Mouse (Mus musculus) ES-CJ7 (cell line): ENCODE data around the gene Slc25a19.
A peak's percentile ranks its signal among the peaks of the same experiment; 100 is the strongest.
"Not testable (repeated sequence)": the region's sequence is repeated elsewhere in the genome, so short reads cannot be mapped to it uniquely, and the experiment has no call there.

Experiments used
- DNase-seq: peaks from one replicate; pipeline ENCODE4 v3.0.0; 2011; ENCODE audit warnings: low read depth, low spot score

The Slc25a19 gene

DNA sequence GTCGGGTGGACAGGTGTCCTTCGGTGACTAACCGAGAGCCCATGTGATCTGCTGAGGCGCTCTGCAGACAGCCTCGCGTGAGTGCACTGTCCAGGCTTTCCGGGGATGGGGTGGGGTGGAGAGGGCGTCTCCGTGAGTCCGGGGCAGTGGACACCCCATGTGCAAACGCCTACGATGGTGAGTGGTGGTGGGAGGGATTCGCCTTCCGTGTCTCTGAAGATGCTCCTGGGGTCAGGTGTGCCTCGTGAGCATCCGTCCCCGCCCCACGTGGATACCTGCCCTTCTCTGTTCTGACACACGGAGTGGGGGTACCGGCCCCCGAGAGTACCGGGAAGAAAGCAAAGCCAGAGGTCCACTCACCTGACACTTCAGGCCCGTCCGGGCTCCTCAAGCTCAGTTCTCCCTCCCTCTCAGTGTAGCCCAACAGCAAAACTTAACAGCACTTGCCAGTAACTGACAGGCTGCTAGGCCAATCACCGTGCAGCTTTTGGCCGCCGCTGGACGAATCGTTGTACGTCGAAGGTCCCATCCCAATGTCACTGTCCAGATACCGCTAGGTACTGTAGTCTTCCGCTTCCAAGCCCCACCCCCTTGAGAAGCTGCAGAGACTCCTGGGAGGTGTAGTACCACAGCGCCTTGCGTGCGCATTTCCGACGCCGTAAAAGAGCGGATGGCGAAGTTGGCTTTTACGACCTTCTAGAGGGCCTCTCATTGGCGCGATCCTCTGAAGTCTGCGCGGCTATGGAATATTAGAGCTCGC is at the start of gene Slc25a19:
TSS of gene Slc25a19 (minus strand) at position 591 of the 760 bp plus-strand sequence.
- DNase-seq = peak; percentile 100

DNA sequence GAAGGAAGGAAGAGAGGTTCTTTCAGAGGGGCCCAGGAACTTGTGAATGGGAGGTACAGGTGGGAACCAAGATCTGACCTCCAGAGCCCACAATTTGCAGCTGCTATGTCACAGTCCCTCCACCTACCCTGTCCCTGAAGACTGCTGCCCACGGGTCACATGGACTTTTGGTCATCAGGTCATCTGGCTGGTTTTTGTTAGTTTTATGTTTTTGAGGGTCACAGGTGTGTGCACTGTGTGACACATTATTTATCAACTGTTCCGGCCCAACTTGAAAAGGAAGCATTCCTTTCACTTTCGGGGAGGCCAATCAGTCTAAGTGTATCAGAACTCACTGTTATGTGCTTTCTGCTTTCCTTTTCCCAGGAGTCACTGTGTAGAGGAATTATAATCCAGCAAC is 49.4 kb upstream of the Slc25a19 start:
- DNase-seq = no peak

DNA sequence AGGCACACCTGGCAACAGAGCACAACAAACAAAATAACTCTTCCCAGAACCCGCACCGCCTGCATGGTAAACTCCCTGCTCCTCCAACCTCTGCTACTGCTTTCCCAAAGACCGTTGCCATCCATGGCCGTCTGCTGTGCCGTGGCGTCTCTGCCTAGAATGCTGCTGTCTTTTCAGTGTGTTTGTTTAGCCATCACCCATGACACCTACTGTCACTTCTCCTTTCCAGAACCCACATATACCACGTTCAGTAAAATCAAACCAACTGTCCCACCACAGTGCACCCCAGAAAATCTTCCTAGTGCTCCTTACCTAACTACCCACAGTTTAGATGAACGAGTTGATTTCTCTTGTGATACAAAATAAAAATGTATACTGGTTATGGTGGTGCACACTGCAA is 48.6 kb upstream of the Slc25a19 start:
- DNase-seq = no peak

DNA sequence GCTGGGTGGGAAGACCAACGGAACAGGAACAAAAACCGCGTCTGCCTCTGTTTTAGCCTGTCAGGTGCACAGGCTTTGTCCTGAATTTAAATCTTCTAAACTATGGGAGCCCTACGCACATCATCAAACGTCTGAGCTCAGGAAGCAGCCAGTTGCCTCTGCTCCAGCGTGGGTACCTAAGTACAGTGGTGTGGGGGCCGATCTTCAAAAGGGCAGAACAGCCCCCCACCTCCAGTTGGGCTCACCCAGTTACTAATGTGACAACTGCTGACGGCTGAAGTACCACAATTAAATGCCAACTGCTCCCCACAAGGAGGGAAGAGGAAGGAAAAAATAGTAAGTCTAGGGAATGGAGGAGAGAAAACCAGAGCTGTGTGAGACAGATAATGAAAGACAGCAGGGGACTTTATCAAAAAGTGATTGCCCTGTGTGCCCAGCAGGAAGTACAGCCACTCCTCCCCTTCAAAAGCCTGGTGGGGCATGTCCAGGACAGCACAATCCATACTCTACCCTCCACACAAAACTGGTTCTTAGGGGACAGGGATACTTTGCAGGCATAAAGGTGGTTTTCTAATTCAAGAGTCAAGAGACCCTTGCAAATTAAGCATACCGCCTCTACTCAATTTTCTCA is 46.3 kb upstream of the Slc25a19 start:
- no peak for DNase-seq

DNA sequence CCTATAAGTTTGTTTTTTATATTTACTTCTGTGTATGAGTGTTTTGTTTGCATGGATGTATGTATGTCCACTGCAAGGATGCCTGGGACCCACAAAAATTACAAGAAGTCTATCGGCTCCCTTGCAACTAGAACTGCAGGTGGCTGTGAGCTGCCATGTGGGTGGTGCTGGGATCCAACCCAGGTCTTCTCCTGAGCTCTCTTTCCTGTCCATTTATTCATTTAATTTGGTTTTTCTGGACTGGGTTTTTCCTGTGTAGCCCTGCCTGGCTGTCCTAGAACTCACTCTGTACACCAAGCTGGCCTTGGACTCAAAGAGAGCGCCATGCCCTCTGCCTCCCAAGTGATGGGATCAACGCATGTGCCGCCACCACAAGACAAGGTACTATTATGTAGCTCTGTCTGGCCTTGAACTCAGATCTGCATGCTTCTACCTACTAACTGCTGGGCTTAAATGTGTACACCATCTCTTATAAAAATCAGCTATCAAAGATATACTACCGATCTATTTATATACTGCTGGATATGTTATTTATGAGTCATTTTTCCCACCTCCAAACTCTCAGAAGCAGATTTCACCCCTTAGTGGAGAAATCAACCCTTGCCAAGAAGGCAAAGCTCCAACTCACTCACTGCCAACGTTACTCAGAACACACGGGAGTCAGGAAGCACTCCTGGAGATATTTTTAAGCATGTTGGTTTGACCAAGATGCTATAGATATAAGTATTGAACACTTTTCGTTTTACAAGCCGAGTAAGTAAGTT is 45.6 kb upstream of the Slc25a19 start:
- no peak for DNase-seq

DNA sequence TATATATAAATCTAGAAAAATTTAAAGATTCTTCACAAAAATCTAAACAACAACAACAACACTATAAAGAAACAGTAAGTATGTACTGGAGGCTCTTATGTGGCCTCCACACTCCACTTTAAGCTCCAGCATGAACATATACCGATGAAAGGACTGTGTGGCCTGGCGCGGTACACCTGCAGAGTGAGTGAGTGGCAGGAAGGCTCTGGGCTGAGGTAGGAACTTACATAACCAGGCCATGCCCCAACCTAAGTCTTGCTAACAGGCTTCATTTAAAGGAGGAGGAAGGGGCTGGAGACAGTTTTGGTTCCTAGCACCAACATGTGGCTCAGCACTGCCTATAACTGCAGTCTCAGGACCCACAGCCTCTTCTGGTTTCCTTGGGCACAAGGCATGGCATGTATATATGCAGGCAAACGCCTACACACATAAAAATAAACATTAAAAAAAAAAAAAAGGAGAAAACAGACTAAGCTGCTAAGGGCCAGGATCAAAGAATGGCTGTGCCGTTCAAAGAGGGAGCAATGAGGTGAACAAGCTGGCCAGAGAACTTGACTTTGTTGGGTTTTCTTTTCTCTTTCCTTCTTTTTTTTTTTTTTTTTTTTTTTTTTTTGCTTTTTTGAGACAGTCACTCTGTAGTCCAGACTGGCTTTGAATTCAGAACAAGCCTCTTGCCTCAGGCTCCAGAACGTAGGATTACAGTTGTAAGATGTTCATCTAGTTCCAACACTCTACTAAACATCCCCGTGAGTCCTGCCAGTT is 44.3 kb upstream of the Slc25a19 start:
- no peak for DNase-seq

DNA sequence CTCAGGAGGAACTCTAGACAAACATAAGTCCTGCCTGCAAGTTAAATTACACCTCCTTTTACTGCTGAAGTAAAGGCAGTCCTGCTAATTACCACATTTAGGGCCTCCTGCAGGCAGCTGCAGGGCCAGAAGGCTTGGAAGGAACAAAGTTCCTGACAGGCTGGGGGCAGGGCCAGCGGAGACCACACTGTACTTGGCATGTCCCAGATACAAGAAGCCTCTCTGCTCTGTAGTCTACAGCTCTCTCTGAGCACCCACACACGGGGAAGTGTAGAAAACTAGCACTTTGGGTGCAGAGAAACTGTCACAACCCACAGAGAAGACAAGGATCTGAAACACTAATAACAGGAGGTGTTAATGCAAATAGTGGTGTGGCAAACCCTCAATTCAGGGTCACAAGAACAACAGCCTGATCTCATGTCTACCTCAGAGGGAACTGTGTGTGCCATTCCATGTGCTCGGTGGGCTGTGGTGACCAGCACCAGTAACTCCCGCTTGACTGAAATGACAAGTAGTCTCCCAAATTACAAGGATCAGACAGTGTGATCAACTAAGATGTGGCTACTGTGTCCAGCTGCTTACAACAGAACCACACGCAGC is 42.5 kb upstream of the Slc25a19 start:
- no peak for DNase-seq

DNA sequence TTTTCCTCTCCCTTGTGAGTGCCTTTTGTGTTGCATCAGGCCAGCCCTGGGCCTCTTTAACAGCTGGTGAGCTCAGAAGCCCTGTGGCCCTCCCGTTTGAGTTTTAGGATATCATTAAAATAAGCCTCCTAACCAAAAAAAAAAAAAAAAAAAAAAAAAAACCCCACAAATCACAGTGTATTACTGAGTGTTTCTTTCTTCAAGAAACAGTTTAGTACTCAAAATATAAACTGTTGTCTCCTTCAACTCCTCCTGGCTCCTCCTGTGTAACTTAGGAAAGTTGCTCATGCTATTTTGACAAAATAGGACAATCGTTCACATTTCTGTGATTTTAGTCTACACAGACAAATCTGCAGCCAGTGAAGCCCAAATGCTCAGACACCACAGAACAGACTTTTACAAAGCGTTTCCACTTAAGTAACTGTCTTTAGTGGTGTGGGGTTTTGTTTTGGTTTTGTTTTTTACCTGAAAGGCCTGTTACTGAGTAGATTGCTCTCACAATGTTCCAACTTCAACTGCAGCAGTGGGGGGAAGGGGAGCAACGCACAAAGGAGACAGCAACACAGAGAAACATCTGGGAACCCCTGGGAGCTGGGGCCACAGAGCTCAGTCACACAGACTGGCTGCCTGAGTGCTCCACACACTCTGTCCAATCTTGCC is 35.7 kb upstream of the Slc25a19 start:
- DNase-seq = no peak

DNA sequence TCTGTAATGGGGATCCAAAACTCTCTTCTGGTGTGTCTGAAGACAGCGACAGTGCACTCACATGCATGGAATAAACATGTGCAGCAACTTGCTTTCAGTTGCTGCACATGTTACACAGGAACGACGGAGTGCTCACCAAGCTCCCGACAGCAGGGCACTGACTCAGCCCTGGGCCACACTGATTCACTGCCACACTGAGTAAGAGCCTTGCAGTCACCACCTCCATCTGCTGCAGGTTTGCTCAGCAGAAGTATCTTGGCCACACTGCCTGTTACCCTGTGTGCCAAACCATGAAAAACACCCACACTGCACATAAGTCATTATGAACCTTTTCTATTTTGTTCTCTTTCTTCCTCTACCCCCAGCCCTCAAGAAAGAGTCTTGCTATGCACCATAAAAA is 32.3 kb upstream of the Slc25a19 start:
- DNase-seq = no peak

DNA sequence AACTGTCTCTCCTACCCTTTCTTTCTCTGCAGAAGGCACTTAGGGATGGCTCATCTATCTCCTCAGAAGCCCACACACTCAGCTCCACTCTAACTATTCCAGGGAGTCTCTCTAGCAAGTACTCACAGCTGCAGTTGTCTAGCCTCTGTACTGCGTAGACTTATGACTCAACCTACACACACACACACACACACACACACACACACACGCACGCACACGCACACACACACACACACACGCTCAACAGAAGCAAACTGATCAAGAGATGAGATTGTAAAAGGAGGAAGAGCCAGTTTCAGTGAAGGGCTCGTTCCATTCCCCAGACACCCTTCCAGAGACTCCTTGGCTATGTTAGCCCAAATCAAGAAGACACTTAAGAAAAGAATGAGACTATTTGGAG is 30.4 kb upstream of the Slc25a19 start:
- DNase-seq = no peak

DNA sequence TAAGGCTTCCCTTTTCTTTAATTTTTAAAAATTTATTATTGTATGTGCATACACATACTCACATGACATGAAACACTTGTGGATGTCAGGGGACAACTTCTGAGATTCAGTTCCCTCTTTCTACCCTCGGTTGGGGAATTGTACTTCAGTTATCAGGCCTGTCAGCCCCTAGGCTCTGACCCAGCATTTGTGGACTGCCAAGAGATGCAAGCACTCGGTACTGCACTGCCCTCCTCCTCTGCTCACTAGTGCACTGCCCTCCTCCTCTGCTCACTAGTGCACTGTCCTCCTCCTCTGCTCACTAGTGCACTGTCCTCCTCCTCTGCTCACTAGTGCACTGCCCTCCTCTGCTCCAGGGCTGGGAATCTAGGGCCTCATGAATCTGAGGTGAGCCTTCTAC is 26.0 kb upstream of the Slc25a19 start:
- no peak for DNase-seq

DNA sequence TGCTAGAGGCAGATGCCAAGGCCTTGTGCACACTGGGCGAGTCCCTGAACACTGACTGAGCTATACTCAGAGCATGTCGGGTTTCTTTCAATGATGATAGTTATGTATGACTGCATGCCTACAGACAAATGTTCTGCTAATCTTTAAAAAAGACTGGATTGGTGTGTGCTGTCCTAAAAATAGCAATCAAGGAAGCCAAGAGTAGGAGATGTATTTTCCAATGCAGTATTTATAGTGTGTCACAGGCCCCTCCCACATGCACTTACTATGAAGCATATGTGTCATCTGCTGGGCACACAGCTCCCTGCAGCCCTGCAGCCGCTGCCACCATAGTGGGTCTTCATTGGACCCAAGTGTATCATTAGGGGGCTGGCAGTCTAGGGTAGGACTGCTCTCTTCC is 25.1 kb upstream of the Slc25a19 start:
- no peak for DNase-seq

DNA sequence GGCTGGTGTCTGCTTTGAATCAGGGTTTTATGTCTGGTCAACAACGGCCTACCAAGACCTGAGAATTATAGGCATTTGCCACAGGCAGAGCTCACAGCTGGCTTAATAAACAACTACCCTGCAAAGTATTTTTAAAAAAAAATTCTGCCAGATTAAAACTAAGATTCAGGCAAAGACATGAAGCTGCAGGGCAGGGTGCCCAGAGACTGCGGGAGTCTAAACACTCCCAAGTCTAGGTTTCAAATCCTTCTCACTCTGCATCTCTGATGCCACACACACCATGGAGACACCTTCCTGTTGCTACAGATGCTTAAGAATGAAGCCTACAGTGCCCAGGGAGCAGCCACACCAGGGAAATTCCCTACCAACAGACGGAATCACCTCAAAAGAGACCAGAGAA is 23.6 kb upstream of the Slc25a19 start:
- DNase-seq = no peak

DNA sequence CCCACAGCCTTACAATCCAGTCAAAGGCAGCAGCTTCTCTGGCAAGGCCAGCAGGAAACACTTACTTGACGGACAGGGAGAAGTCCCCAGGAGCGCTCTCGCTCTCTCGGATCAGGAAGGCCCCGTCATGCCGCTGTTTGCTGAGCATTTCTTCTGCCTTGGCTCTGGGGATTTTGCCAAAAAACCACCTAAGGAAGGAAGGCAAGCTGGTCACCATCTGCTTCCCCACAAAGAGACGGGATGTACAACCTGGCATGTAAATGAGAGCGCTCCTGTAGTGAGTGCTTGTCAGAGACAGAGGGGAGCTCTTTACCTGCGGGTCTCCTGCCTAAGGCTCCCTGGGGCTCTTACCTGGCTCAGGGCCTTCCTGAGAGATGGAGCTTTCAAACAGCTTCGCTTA is 21.6 kb upstream of the Slc25a19 start:
- DNase-seq = no peak

DNA sequence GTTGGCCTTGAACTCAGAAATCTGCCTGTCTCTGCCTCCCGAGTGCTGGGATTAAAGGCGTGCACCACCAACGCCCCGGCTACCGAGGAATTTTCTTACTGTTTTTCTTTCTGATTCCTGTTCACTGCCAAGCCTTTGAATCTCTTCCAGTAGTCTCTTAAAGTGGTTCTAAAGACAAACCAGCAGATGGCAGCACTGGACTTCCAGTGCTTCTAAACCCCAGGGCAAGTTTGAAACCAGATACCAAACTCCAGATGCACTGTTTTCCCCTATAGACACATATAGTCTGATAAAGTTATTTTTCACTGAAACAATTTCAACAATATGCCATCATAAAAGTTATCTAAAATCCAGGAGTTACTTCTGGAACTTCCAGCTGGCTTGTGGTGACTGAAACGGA is 19.4 kb upstream of the Slc25a19 start:
- peak; percentile 78 for DNase-seq

DNA sequence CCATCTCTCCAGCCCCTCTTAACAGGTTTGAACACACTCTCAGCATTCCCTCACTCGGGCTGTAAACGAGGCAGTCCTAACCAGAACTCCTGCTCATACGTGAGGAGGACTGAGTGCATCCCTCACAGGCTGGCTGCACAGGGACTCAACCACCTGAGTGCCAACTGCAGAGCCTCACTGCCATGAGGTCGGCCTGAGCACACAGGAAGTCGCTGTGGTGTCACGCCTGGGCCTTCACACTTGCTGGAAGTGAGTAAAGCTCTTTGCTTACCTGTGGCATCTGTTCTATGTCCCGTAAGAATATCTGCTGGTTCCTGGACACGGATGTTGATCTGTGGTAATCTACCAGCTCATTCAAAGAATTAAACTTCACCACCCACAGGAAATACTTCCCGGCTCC is 18.3 kb upstream of the Slc25a19 start:
- DNase-seq = no peak

DNA sequence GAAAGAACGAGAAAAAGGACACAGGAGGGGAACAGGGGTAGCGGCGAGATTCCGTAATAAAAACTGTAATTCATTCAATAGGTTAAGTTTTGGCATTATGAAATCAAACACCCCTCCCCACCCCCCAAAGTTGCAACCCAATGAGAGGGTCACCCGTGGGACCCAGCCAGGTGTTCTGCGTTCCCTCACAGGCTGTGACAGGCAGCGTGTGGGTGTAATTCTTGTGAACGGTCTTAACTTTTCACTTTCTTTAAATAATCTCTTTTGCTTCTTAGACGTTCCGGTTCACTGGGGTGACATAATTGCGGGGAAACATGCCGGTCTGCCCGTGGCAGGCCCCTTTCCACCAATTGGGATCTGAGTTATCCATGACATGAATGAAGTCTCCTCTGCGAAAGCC is 17.4 kb upstream of the Slc25a19 start:
- DNase-seq = not testable (repeated sequence)

DNA sequence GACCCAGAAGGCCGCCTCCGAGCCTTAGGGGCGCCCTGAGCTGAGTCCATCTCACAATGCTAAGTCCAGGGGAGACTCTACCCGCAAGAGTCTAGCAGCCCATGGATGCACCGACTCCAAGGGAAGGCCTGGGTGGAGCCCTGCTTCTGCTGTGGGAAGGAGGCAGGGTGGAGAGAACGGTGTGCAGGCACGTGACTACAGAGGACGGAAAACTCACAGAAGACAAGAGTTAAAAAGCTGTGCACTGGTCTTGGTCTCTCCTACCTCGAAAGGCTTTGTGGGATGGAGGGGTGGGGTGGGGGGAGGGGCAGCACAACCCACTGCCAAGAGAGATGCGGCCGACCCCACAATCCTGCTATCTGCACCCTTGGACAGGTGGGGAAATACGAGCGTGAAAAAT is 16.2 kb upstream of the Slc25a19 start:
- peak; percentile 58 for DNase-seq

DNA sequence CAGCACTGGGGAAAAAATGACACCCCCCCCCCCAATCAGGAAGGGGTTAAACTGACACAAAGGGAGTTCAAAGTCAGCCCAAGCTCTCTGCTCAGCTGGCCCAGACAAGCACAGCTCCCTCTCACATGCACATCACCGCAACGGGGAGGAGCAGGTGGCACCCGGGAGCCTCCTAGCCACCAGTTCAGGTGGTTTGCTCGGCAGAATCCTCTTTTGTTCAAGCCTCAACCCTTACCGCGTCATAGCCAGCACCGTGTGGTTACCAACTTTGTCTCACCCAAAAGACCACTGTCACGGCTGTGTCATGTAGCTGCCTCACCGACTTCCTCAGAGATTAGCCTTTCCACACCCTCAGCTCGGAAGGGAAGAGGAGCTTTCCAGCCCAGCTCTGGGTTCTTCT is 15.2 kb upstream of the Slc25a19 start:
- DNase-seq = no peak

DNA sequence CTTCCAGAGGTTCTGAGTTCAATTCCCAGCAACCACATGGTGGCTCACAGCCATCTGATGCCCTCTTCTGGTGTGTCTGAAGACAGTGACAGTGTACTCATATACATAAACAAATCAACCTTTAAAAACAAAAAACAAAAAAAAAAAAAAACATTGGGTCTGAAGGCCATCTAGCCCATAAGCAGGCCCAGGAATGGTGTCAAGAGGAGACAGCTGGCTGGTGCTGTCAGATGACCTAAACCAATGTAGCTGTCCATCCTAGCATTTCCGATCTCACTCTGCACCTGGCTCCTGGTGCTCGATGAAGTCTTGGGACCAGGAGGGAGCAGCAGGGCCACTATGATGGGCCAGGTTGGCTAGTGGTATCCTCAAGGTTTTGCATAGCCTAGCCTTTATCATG is 14.6 kb upstream of the Slc25a19 start:
- DNase-seq = no peak

DNA sequence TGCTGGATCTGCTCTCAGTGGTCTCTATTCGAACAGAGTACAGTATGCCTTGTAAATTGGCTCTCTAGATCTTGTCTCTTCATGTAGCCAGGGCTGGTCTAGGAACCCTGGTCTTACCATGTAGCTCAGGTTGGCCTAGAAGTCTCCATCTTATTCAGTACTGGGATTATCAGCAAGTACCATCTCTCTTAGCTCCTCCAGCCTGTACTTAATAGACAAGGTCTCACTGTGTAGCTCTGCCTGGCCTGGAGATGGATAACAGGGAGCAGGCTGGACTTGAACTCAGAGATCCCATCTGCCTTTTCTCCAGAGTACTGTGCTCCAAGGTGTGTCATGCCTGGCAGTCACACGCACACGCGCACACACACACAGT is 13.6 kb upstream of the Slc25a19 start:
- no peak for DNase-seq
